Mouse (Mus musculus) cortical plate, adult 2 months (tissue): ENCODE results near the gene Fbxw21. TPM values are rescaled to one million over a fixed set of nuclear protein-coding genes. Genes with fewer than 3 reads are reported as not detected.

Source experiments
- H3K27ac ChIP-seq: fragments of 200-500 bp; 2 replicates; pipeline ENCODE4 v1.5.1; 2012; ENCODE audit warnings: low read length, control low read depth, inconsistent platforms; ENCODE audit not compliant: insufficient read depth
- H3K4me1 ChIP-seq: fragments of 200-500 bp; 2 replicates; pipeline ENCODE4 v1.6.1; 2011; ENCODE audit warnings: low read length; ENCODE audit not compliant: control insufficient read depth, insufficient read depth
- H3K4me3 ChIP-seq: fragments of 200-500 bp; 2 replicates; pipeline ENCODE4 v1.5.1; 2011; ENCODE audit warnings: mild to moderate bottlenecking, low read length, control low read depth; ENCODE audit not compliant: insufficient read depth
- CTCF ChIP-seq: fragments of 200-500 bp; IDR thresholded peaks from 2 replicates; pipeline ENCODE4 v1.5.1; 2011; ENCODE audit warnings: mild to moderate bottlenecking, control low read depth, low read length; ENCODE audit not compliant: insufficient read depth; ENCODE audit errors: extremely low read depth
- POLR2A ChIP-seq: fragments of 200-500 bp; IDR thresholded peaks from 2 replicates; pipeline ENCODE4 v1.6.1; 2011; ENCODE audit warnings: mild to moderate bottlenecking, low read length, control low read depth; ENCODE audit not compliant: insufficient read depth; ENCODE audit errors: extremely low read depth
- polyA plus RNA-seq: library from polyadenylated mRNA; depleted of rRNA; stranded (reverse); fragments of >200 nt; gene quantifications from 2 replicates; pipeline ENCODE4 v1.2.3, GENCODE M21; 2012

Fbxw21 gene
- polyA plus RNA-seq, 1 experiment, result not detected

- Histone ChIP-seq H3K4me1 (no peaks in the 10 kb centered on the region), H3K4me3 (no peak overlapping the region), H3K27ac (no peak overlapping the region)
- TF ChIP-seq POLR2A (no peak), CTCF (no peak)
These were observed 34.8 kb downstream of the Fbxw21 start for GRCm38 (mm10) chr9:109127076-109127475.

- TF ChIP-seq CTCF, result no peak
- no peak for TF ChIP-seq POLR2A
- Histone ChIP-seq H3K4me1 (no peaks in the 10 kb centered on the region), H3K27ac (no peak overlapping the region)
These were observed 36.4 kb downstream of the Fbxw21 start for GRCm38 (mm10) chr9:109125481-109125880.

GRCm38 (mm10) chr9:109125043-109125442, 36.8 kb downstream of the Fbxw21 start:
- Histone ChIP-seq H3K27ac (no peak overlapping the region), H3K4me3 (no peak overlapping the region), H3K4me1 (no peaks in the 10 kb centered on the region)
- no peak for TF ChIP-seq POLR2A
- TF ChIP-seq CTCF, result no peak

More at GRCm38 (mm10) chr9:109125481-109125880, 36.4 kb downstream of the Fbxw21 start:
- no peak overlapping the region for H3K4me3 ChIP-seq

GRCm38 (mm10) chr9:109124164-109124563, 37.7 kb downstream of the Fbxw21 start:
- no peaks in the 10 kb centered on the region for H3K4me1 ChIP-seq
- H3K4me3 ChIP-seq, result no peak overlapping the region
- TF ChIP-seq POLR2A (no peak), CTCF (no peak)
- no peak overlapping the region for H3K27ac ChIP-seq

GRCm38 (mm10) chr9:109123266-109123665, 38.6 kb downstream of the Fbxw21 start:
- TF ChIP-seq POLR2A (no peak), CTCF (no peak)
- H3K4me3 ChIP-seq, result no peak overlapping the region
- H3K27ac ChIP-seq, result no peak overlapping the region
- H3K4me1 ChIP-seq, result no peaks in the 10 kb centered on the region

- TF ChIP-seq CTCF, result peak; percentile 31; the same call in 1 of the 2 replicates
- no peak for TF ChIP-seq POLR2A
- Histone ChIP-seq H3K4me1 (no peaks in the 10 kb centered on the region), H3K4me3 (no peak overlapping the region), H3K27ac (no peak overlapping the region)
These were observed 39.2 kb downstream of the Fbxw21 start for GRCm38 (mm10) chr9:109122553-109123085.

- TF ChIP-seq CTCF (no peak), POLR2A (no peak)
- no peak overlapping the region for H3K4me3 ChIP-seq
- no peaks in the 10 kb centered on the region for H3K4me1 ChIP-seq
- H3K27ac ChIP-seq, result no peak overlapping the region
These were observed 40.9 kb downstream of the Fbxw21 start for GRCm38 (mm10) chr9:109120956-109121355.

GRCm38 (mm10) chr9:109119571-109119970, 42.3 kb downstream of the Fbxw21 start:
- H3K4me1 ChIP-seq, result no peaks in the 10 kb centered on the region
- no peak overlapping the region for H3K27ac ChIP-seq
- H3K4me3 ChIP-seq, result no peak overlapping the region
- TF ChIP-seq CTCF (no peak), POLR2A (no peak)

- TF ChIP-seq POLR2A (no peak), CTCF (no peak)
- Histone ChIP-seq H3K27ac (no peak overlapping the region), H3K4me3 (no peak overlapping the region), H3K4me1 (no peaks in the 10 kb centered on the region)
These were observed 43.7 kb downstream of the Fbxw21 start for GRCm38 (mm10) chr9:109118106-109118505.

- H3K27ac ChIP-seq, result no peak overlapping the region
- TF ChIP-seq CTCF, result no peak
- TF ChIP-seq POLR2A, result no peak
These were observed 45.6 kb downstream of the Fbxw21 start for GRCm38 (mm10) chr9:109116205-109116604.

More at GRCm38 (mm10) chr9:109116205-109116604, 45.6 kb downstream of the Fbxw21 start:
- H3K4me1 ChIP-seq, result no peaks in the 10 kb centered on the region
- H3K4me3 ChIP-seq, result no peak overlapping the region
